Mouse (Mus musculus): ENCODE measurements around the gene Togaram2. TPM values are rescaled to one million over a fixed set of nuclear protein-coding genes. Genes with fewer than 3 reads are reported as not detected.

Togaram2 gene
- polyA plus RNA-seq, 1 experiment from 2014 or later: not detected

DNA sequence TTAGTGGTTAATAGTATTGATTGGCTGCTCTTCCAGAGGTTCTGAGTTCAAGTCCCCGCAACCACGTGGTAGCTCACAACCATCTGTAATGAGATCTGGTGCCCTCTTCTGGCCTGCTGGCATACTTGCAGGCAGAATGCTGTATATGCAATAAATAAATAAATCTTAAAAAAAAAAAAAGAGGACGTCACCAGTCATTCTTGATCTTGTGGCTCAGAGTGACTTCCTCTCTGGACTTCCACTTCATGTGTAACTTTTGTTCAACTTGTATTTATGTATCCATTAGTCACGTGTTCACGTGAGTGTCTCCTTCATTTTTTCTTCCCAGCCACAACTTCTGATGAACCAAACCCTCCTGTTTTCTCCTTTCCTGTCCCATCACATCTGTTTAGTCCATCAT lies 3.5 kb upstream of the Togaram2 start:
- H3K4me1 ChIP-seq (ENCODE audit: control insufficient read depth, insufficient read depth, low read length): no peaks in the 10 kb centered on the region
- no peak overlapping the region for H3K4me3 ChIP-seq (ENCODE audit: low read depth, low read length)
- no peak overlapping the region for H3K4me2 ChIP-seq (ENCODE audit: low read depth)
- no peak for ATAC-seq (ENCODE audit: insufficient read depth, low FRiP score, low TSS enrichment)
- H3K9me3 ChIP-seq (ENCODE audit: control insufficient read depth, low read length): no peaks in the 10 kb centered on the region
- no peak overlapping the region for H3K27ac ChIP-seq (ENCODE audit: low read depth, low read length)
- 87% methylated on average over 5 of the region's 5 CpGs for WGBS
- H3K27me3 ChIP-seq (ENCODE audit: control insufficient read depth, insufficient read depth, low read length): no peaks in the 10 kb centered on the region
- no peak for DNase-seq (ENCODE audit: low spot score)
- H3K36me3 ChIP-seq (ENCODE audit: control insufficient read depth, insufficient read depth, low read length): no peaks in the 10 kb centered on the region
- no peak overlapping the region for H3K9ac ChIP-seq (ENCODE audit: low read length)

- no peaks in the 10 kb centered on the region for H3K27me3 ChIP-seq (ENCODE audit: control insufficient read depth, insufficient read depth, low read length)
- no peak overlapping the region for H3K4me3 ChIP-seq (ENCODE audit: low read depth, low read length)
- H3K4me1 ChIP-seq (ENCODE audit: control insufficient read depth, insufficient read depth, low read length): no peaks in the 10 kb centered on the region
- WGBS: 53% methylated on average over 17 of the region's 17 CpGs
- no peak overlapping the region for H3K4me2 ChIP-seq (ENCODE audit: low read depth)
- DNase-seq (ENCODE audit: low spot score): peak; percentile 59
- H3K36me3 ChIP-seq (ENCODE audit: control insufficient read depth, insufficient read depth, low read length): no peaks in the 10 kb centered on the region
- H3K27ac ChIP-seq (ENCODE audit: low read depth, low read length): no peak overlapping the region
- no peak for ATAC-seq (ENCODE audit: insufficient read depth, low FRiP score, low TSS enrichment)
- H3K9ac ChIP-seq (ENCODE audit: low read length): no peak overlapping the region
- H3K9me3 ChIP-seq (ENCODE audit: control insufficient read depth, low read length): no peaks in the 10 kb centered on the region
These were observed 1.1 kb upstream of the Togaram2 start for GRCm38 (mm10) chr17:71671840-71672546.

- no peak for ATAC-seq (ENCODE audit: insufficient read depth, low FRiP score, low TSS enrichment)
These were observed 875 bp downstream of the Togaram2 start for GRCm38 (mm10) chr17:71673936-71674335.

DNA sequence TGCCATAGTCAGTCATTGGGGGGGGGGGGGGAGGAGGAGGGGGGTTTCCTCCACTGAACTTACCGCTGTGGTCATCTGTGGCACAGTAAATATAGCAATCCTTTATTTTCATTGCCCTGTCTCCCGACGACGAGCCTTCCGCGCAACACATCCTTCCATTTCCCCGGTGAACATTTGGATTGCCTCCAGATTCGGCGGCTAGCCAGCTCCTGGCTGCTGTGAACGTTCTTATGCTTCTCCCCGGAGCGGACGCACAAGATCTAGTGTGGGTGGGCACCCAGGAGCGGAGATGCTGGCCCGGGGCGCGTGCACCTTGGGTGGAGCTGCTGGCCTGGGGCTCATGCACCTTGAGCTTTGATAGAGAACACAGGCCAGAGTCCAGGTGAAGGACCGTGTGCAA lies 1.8 kb downstream of the Togaram2 start:
- H3K4me2 ChIP-seq (ENCODE audit: low read depth): no peak overlapping the region
- DNase-seq (ENCODE audit: low spot score): no peak
- ATAC-seq (ENCODE audit: insufficient read depth, low FRiP score, low TSS enrichment): no peak
- H3K36me3 ChIP-seq (ENCODE audit: control insufficient read depth, insufficient read depth, low read length): no peaks in the 10 kb centered on the region
- H3K9me3 ChIP-seq (ENCODE audit: control insufficient read depth, low read length): no peaks in the 10 kb centered on the region
- no peak overlapping the region for H3K27ac ChIP-seq (ENCODE audit: low read depth, low read length)
- WGBS: 89% methylated on average over 18 of the region's 18 CpGs
- H3K9ac ChIP-seq (ENCODE audit: low read length): no peak overlapping the region
- no peak overlapping the region for H3K4me3 ChIP-seq (ENCODE audit: low read depth, low read length)
- H3K4me1 ChIP-seq (ENCODE audit: control insufficient read depth, insufficient read depth, low read length): no peaks in the 10 kb centered on the region
- no peaks in the 10 kb centered on the region for H3K27me3 ChIP-seq (ENCODE audit: control insufficient read depth, insufficient read depth, low read length)

More at GRCm38 (mm10) chr17:71673936-71674335, 875 bp downstream of the Togaram2 start:
- no peaks in the 10 kb centered on the region for H3K9me3 ChIP-seq (ENCODE audit: control insufficient read depth, low read length)
- no peak overlapping the region for H3K27ac ChIP-seq (ENCODE audit: low read depth, low read length)
- H3K4me2 ChIP-seq (ENCODE audit: low read depth): no peak overlapping the region
- 82% methylated on average over 9 of the region's 9 CpGs for WGBS
- H3K27me3 ChIP-seq (ENCODE audit: control insufficient read depth, insufficient read depth, low read length): no peaks in the 10 kb centered on the region
- H3K36me3 ChIP-seq (ENCODE audit: control insufficient read depth, insufficient read depth, low read length): no peaks in the 10 kb centered on the region
- H3K4me3 ChIP-seq (ENCODE audit: low read depth, low read length): no peak overlapping the region
- H3K9ac ChIP-seq (ENCODE audit: low read length): no peak overlapping the region
- DNase-seq (ENCODE audit: low spot score): no peak
- no peaks in the 10 kb centered on the region for H3K4me1 ChIP-seq (ENCODE audit: control insufficient read depth, insufficient read depth, low read length)

GRCm38 (mm10) chr17:71681666-71682065 lies 8.6 kb downstream of the Togaram2 start:
- WGBS: 88% methylated on average over 14 of the region's 14 CpGs
- Histone ChIP-seq H3K27ac (ENCODE audit: low read depth, low read length) (no peak overlapping the region), H3K4me1 (ENCODE audit: control insufficient read depth, insufficient read depth, low read length) (no peaks in the 10 kb centered on the region), H3K4me2 (ENCODE audit: low read depth) (no peak overlapping the region), H3K9ac (ENCODE audit: low read length) (no peak overlapping the region), H3K36me3 (ENCODE audit: control insufficient read depth, insufficient read depth, low read length) (no peaks in the 10 kb centered on the region), H3K4me3 (ENCODE audit: low read depth, low read length) (no peak overlapping the region), H3K27me3 (ENCODE audit: control insufficient read depth, insufficient read depth, low read length) (no peaks in the 10 kb centered on the region), H3K9me3 (ENCODE audit: control insufficient read depth, low read length) (no peaks in the 10 kb centered on the region)
- DNase-seq (ENCODE audit: low spot score): no peak
- ATAC-seq (ENCODE audit: insufficient read depth, low FRiP score, low TSS enrichment): no peak

- Histone ChIP-seq H3K9me3 (ENCODE audit: control insufficient read depth, low read length) (no peaks in the 10 kb centered on the region), H3K27ac (ENCODE audit: low read depth, low read length) (no peak overlapping the region), H3K9ac (ENCODE audit: low read length) (no peak overlapping the region), H3K4me2 (ENCODE audit: low read depth) (no peak overlapping the region), H3K27me3 (ENCODE audit: control insufficient read depth, insufficient read depth, low read length) (no peaks in the 10 kb centered on the region), H3K36me3 (ENCODE audit: control insufficient read depth, insufficient read depth, low read length) (no peaks in the 10 kb centered on the region), H3K4me1 (ENCODE audit: control insufficient read depth, insufficient read depth, low read length) (no peaks in the 10 kb centered on the region), H3K4me3 (ENCODE audit: low read depth, low read length) (no peak overlapping the region)
- 86% methylated on average over 4 of the region's 4 CpGs for WGBS
- ATAC-seq (ENCODE audit: insufficient read depth, low FRiP score, low TSS enrichment) (no peak), DNase-seq (ENCODE audit: low spot score) (no peak)
These were observed 9.3 kb downstream of the Togaram2 start for GRCm38 (mm10) chr17:71682379-71682778.

DNA sequence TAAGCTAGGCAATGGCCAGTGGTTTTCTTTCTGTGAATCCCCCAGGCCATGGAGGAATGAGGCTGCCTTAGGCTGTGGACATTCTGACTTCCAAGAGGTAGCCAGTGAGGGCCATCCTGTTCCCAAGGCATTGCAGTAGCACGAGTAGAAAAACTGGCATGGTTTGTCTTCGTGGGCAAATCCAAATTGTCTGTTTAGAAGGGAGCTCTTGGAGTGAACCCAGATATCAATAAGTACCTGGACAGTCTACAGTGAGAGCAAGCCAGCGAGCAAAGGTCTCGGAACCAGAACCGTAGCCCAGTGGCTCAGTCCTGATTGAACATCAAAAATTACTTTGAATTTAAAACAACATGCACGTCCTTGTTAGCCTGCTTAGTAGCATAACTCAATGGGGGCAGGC lies 10.2 kb downstream of the Togaram2 start:
- H3K36me3 ChIP-seq (ENCODE audit: control insufficient read depth, insufficient read depth, low read length): no peaks in the 10 kb centered on the region
- H3K4me2 ChIP-seq (ENCODE audit: low read depth): no peak overlapping the region
- H3K4me1 ChIP-seq (ENCODE audit: control insufficient read depth, insufficient read depth, low read length): no peaks in the 10 kb centered on the region
- WGBS: 92% methylated on average over 6 of the region's 6 CpGs
- ATAC-seq (ENCODE audit: insufficient read depth, low FRiP score, low TSS enrichment) (no peak), DNase-seq (ENCODE audit: low spot score) (no peak)
- no peaks in the 10 kb centered on the region for H3K9me3 ChIP-seq (ENCODE audit: control insufficient read depth, low read length)
- no peak overlapping the region for H3K4me3 ChIP-seq (ENCODE audit: low read depth, low read length)
- no peaks in the 10 kb centered on the region for H3K27me3 ChIP-seq (ENCODE audit: control insufficient read depth, insufficient read depth, low read length)
- H3K9ac ChIP-seq (ENCODE audit: low read length): no peak overlapping the region
- H3K27ac ChIP-seq (ENCODE audit: low read depth, low read length): no peak overlapping the region

DNA sequence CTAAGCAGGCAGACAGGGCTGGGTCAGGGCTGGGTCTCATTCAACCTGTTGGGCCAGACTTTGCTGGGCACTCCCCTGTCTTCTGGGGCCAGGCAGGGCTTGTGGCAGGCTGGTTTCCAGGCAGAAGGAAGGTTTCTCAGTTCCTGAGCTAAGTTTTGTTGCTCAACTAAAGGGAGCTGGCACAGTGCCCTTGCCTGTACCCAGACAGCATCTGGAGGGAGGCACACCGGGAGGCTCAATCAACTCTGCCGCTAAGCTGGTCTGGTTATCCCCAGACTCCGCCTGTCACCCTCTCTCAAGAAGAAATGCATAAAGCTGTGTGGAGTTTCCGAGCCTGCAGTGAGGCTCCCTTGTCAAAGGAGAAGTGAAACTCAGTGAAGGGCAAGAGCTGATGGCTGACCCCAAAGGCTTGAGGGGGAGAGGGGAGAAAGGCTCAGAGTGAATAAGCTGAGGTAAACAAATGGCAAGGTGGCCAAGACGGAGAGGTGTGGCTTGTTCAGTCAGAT lies 11.1 kb downstream of the Togaram2 start:
- no peaks in the 10 kb centered on the region for H3K36me3 ChIP-seq (ENCODE audit: control insufficient read depth, insufficient read depth, low read length)
- WGBS: 65% methylated on average over 5 of the region's 5 CpGs
- H3K27ac ChIP-seq (ENCODE audit: low read depth, low read length): no peak overlapping the region
- H3K4me3 ChIP-seq (ENCODE audit: low read depth, low read length): no peak overlapping the region
- DNase-seq (ENCODE audit: low spot score) (no peak), ATAC-seq (ENCODE audit: insufficient read depth, low FRiP score, low TSS enrichment) (no peak)
- no peaks in the 10 kb centered on the region for H3K9me3 ChIP-seq (ENCODE audit: control insufficient read depth, low read length)
- no peak overlapping the region for H3K9ac ChIP-seq (ENCODE audit: low read length)
- H3K4me2 ChIP-seq (ENCODE audit: low read depth): no peak overlapping the region
- H3K4me1 ChIP-seq (ENCODE audit: control insufficient read depth, insufficient read depth, low read length): no peaks in the 10 kb centered on the region
- no peaks in the 10 kb centered on the region for H3K27me3 ChIP-seq (ENCODE audit: control insufficient read depth, insufficient read depth, low read length)

DNA sequence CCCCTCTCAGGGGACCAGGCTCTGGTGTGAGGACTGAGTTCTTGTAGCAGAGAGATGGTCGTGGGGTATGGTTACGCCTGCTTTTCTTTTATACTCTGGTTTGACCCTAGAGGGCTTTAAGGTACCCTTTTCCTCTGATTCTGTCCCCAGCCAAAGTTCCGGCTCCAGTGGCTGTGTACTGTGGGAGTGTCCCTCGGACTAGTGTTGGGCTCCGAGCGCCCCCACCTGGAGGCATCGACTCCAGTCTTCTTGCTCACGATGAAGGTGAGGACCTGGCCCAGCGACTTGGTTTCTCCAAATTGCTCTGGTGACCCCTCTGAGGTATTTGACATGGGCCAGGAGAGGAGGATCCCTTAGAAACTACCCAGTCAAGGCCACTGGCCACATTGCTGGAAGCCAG lies 14.4 kb downstream of the Togaram2 start:
- ATAC-seq (ENCODE audit: insufficient read depth, low FRiP score, low TSS enrichment) (no peak), DNase-seq (ENCODE audit: low spot score) (no peak)
- H3K9me3 ChIP-seq (ENCODE audit: control insufficient read depth, low read length): no peaks in the 10 kb centered on the region
- H3K4me3 ChIP-seq (ENCODE audit: low read depth, low read length): no peak overlapping the region
- WGBS: 72% methylated on average over 9 of the region's 9 CpGs
- H3K4me1 ChIP-seq (ENCODE audit: control insufficient read depth, insufficient read depth, low read length): no peaks in the 10 kb centered on the region
- no peaks in the 10 kb centered on the region for H3K36me3 ChIP-seq (ENCODE audit: control insufficient read depth, insufficient read depth, low read length)
- no peak overlapping the region for H3K9ac ChIP-seq (ENCODE audit: low read length)
- no peak overlapping the region for H3K4me2 ChIP-seq (ENCODE audit: low read depth)
- no peaks in the 10 kb centered on the region for H3K27me3 ChIP-seq (ENCODE audit: control insufficient read depth, insufficient read depth, low read length)
- H3K27ac ChIP-seq (ENCODE audit: low read depth, low read length): no peak overlapping the region

All from neural tube, embryonic 11.5 days (tissue).